In genomic region chr2:153049997-153050358, GRCm38 (mm10) we compare ENCODE assay signal across 31 mouse cellular contexts. TPM values are rescaled to one million over a fixed set of nuclear protein-coding genes. Genes with fewer than 3 reads are reported as not detected.
DNase-seq lines count a peak whose midpoint lies in the region; ATAC-seq and TF ChIP-seq lines count a peak whose summit lies in the region.
"Had no signal": no experiment of that assay in that cellular context is flagged by ENCODE, and none has a peak within 500 bp of the region (broad histone marks: within the 10 kb centered on the region; RNA-seq: fewer than 3 reads in every experiment).

No protein-coding gene starts in this region.

- H3K4me3 ChIP-seq in hindbrain, embryonic 14.5 days (replicated peaks; ENCODE audit: low read length) = no peak overlapping the region
- no peak overlapping the region for H3K4me3 ChIP-seq in hindbrain, embryonic 12.5 days
- H3K4me3 ChIP-seq in hindbrain, postnatal 0 days (ENCODE audit: low read length) = no peak overlapping the region
- H3K4me3 ChIP-seq in liver, embryonic 12.5 days = no peak overlapping the region
- H3K4me3 ChIP-seq: embryonic facial prominence, embryonic 13.5 days; erythroblast, embryonic 14.5 days; gastrocnemius, adult 2 months; limb, embryonic 15.5 days; liver, embryonic 15.5 days; lung, embryonic 15.5 days; neural tube, embryonic 12.5 days had no signal

- peaks cover 12% of the 10 kb centered on the region for H3K36me3 ChIP-seq in hindbrain, embryonic 14.5 days (replicated peaks; ENCODE audit: control insufficient read depth, insufficient read depth)
- peaks cover 9% of the 10 kb centered on the region for H3K36me3 ChIP-seq in hindbrain, embryonic 12.5 days
- H3K36me3 ChIP-seq in hindbrain, postnatal 0 days (ENCODE audit: insufficient read depth, low read length) = peaks cover 4% of the 10 kb centered on the region; the same call in 1 of the 2 replicates
- H3K36me3 ChIP-seq in liver, embryonic 12.5 days = no peaks in the 10 kb centered on the region
- H3K36me3 ChIP-seq: embryonic facial prominence, embryonic 13.5 days; G1E; limb, embryonic 15.5 days; liver, embryonic 15.5 days; lung, embryonic 15.5 days had no signal

- ATAC-seq in cerebellum, adult (ENCODE audit: insufficient number of reproducible peaks, low FRiP score, low TSS enrichment) = no peak
- ATAC-seq in hindbrain, embryonic 14.5 days (ENCODE audit: low FRiP score) = no peak
- ATAC-seq in hindbrain, embryonic 12.5 days (ENCODE audit: low FRiP score) = no peak
- no peak for ATAC-seq in hindbrain, postnatal 0 days
- no peak for ATAC-seq in liver, embryonic 12.5 days
- ATAC-seq: inflammation-experienced regulatory T-cells, adult 6 months; Patski had no signal

- H3K9me3 ChIP-seq in hindbrain, embryonic 14.5 days (ENCODE audit: control insufficient read depth, low read length) = no peaks in the 10 kb centered on the region
- no peaks in the 10 kb centered on the region for H3K9me3 ChIP-seq in hindbrain, embryonic 12.5 days (replicated peaks)
- H3K9me3 ChIP-seq in hindbrain, postnatal 0 days (ENCODE audit: low read length) = no peaks in the 10 kb centered on the region
- H3K9me3 ChIP-seq in liver, embryonic 12.5 days (replicated peaks) = no peaks in the 10 kb centered on the region
- H3K9me3 ChIP-seq: embryonic facial prominence, embryonic 13.5 days; G1E; limb, embryonic 15.5 days; liver, embryonic 15.5 days; lung, embryonic 15.5 days; neural tube, embryonic 12.5 days had no signal

- no peak overlapping the region for H3K9ac ChIP-seq in hindbrain, embryonic 14.5 days
- no peak overlapping the region for H3K9ac ChIP-seq in hindbrain, embryonic 12.5 days
- no peak overlapping the region for H3K9ac ChIP-seq in hindbrain, postnatal 0 days (replicated peaks; ENCODE audit: low read length)
- no peak overlapping the region for H3K9ac ChIP-seq in liver, embryonic 12.5 days
- H3K9ac ChIP-seq: limb, embryonic 15.5 days; liver, embryonic 15.5 days; lung, embryonic 15.5 days; neural tube, embryonic 12.5 days had no signal

- peak overlapping the region; percentile 82 for H3K27ac ChIP-seq in hindbrain, embryonic 14.5 days
- H3K27ac ChIP-seq in hindbrain, embryonic 12.5 days = no peak overlapping the region
- peak overlapping the region; percentile 78; the same call in 1 of the 2 replicates for H3K27ac ChIP-seq in hindbrain, postnatal 0 days
- H3K27ac ChIP-seq in liver, embryonic 12.5 days = no peak overlapping the region
- H3K27ac ChIP-seq: embryonic facial prominence, embryonic 13.5 days; gastrocnemius, adult 2 months; limb, embryonic 15.5 days; liver, embryonic 15.5 days; lung, embryonic 15.5 days; neural tube, embryonic 12.5 days had no signal

- no peak for TF ChIP-seq CTCF in brain, embryonic 14.5 days (IDR thresholded peaks at IDR 0.05; ENCODE audit: borderline replicate concordance, extremely low read depth, insufficient read depth, insufficient read length)
- TF ChIP-seq CTCF in hindbrain, postnatal 0 days (IDR thresholded peaks at IDR 0.05; ENCODE audit: low read depth) = no peak

- DNase-seq in cerebellum, postnatal 10 days = peak; percentile 56 to 63
- no peak for DNase-seq in hindbrain, embryonic 14.5 days (ENCODE audit: low spot score)
- DNase-seq in brain, embryonic 14.5 days (ENCODE audit: low read depth) = peak; percentile 46
- DNase-seq in hindbrain, postnatal 0 days (ENCODE audit: low spot score) = peak; percentile 24
- DNase-seq: adrenal gland, postnatal 36 days; B cell, adult 2 months; embryo, embryonic 11 days; gastrocnemius, adult 2 months; kidney, adult 18-20 months; kidney, postnatal 4 days; lung, postnatal 36 days; right cerebral cortex, postnatal 4 days had no signal

- TF ChIP-seq POLR2A in brain, embryonic 14.5 days (IDR thresholded peaks at IDR 0.05; ENCODE audit: borderline replicate concordance, extremely low read depth, insufficient read depth, insufficient read length, poor library complexity, severe bottlenecking) = no peak

- WGBS in hindbrain, embryonic 14.5 days = 76% methylated on average over 4 of the region's 4 CpGs
- 88% methylated on average over 4 of the region's 4 CpGs for WGBS in hindbrain, embryonic 12.5 days
- 70% methylated on average over 4 of the region's 4 CpGs for WGBS in hindbrain, postnatal 0 days
- 62% methylated on average over 4 of the region's 4 CpGs for WGBS in liver, embryonic 12.5 days (ENCODE audit: insufficient replicate concordance)

- H3K27me3 ChIP-seq in hindbrain, embryonic 14.5 days (ENCODE audit: control insufficient read depth, insufficient read depth, low read length) = peaks cover 12% of the 10 kb centered on the region
- H3K27me3 ChIP-seq in hindbrain, embryonic 12.5 days = peaks cover 34% of the 10 kb centered on the region
- H3K27me3 ChIP-seq in hindbrain, postnatal 0 days (ENCODE audit: insufficient read depth, low read length) = no peaks in the 10 kb centered on the region
- H3K27me3 ChIP-seq in liver, embryonic 12.5 days (replicated peaks) = peaks cover 48% of the 10 kb centered on the region

- peaks cover 15% of the 10 kb centered on the region for H3K4me1 ChIP-seq in hindbrain, embryonic 14.5 days (replicated peaks; ENCODE audit: control insufficient read depth, insufficient read depth, low read length)
- H3K4me1 ChIP-seq in hindbrain, embryonic 12.5 days = peaks cover 24% of the 10 kb centered on the region
- peaks cover 24% of the 10 kb centered on the region for H3K4me1 ChIP-seq in hindbrain, postnatal 0 days (ENCODE audit: insufficient read depth, low read length)
- H3K4me1 ChIP-seq in liver, embryonic 12.5 days = no peaks in the 10 kb centered on the region
- H3K4me1 ChIP-seq: liver, embryonic 15.5 days had no signal

- H3K4me2 ChIP-seq in hindbrain, embryonic 14.5 days (replicated peaks) = no peak overlapping the region
- no peak overlapping the region for H3K4me2 ChIP-seq in hindbrain, embryonic 12.5 days (replicated peaks)
- no peak overlapping the region for H3K4me2 ChIP-seq in hindbrain, postnatal 0 days (ENCODE audit: low read depth, low read length)
- no peak overlapping the region for H3K4me2 ChIP-seq in liver, embryonic 12.5 days
- H3K4me2 ChIP-seq: embryonic facial prominence, embryonic 13.5 days; limb, embryonic 15.5 days; liver, embryonic 15.5 days; lung, embryonic 15.5 days; neural tube, embryonic 12.5 days had no signal

RNA-seq across cellular contexts. Expression of gene Ccm2l, which starts 15.8 kb away (rescaled TPM):
- 1.7 and 2.4 TPM in 2 replicates for polyA plus RNA-seq in hindbrain, embryonic 14.5 days (2014; fragmentation: Nextera tagmentation; extraction: Ambion mirVana)
- polyA plus RNA-seq in hindbrain, embryonic 12.5 days (2016; fragmentation: Nextera tagmentation; extraction: Ambion mirVana) = 2.8 and 3.3 TPM in 2 replicates
- 8.3 and 8.8 TPM in 2 replicates for polyA plus RNA-seq in brain, embryonic 14.5 days (2012; rRNA removed)
- 3.9 and 4.7 TPM in 2 replicates for total RNA-seq in hindbrain, postnatal 0 days (2014; rRNA removed)
- polyA plus RNA-seq in hindbrain, postnatal 0 days (2015; fragmentation: Nextera tagmentation; extraction: Ambion mirVana) = 1.3 TPM in 2 replicates
- polyA plus RNA-seq in liver, embryonic 12.5 days (2016; fragmentation: Nextera tagmentation; extraction: Ambion mirVana) = 2.1 and 2.6 TPM in 2 replicates
- total RNA-seq: CH12.LX; megakaryocyte-erythroid progenitor cell, adult 5-6 weeks had no signal
- polyA plus RNA-seq: erythroblast, embryonic 14.5 days; G1E; inflammation-experienced regulatory T-cells, adult 6 months; Patski had no signal

RNA-seq across cellular contexts. Expression of gene Xkr7, which starts 18.3 kb away (rescaled TPM):
- polyA plus RNA-seq in hindbrain, embryonic 14.5 days (2014; fragmentation: Nextera tagmentation; extraction: Ambion mirVana) = 0.84 and 1.8 TPM in 2 replicates
- 1.7 and 2.0 TPM in 2 replicates for polyA plus RNA-seq in hindbrain, embryonic 12.5 days (2016; fragmentation: Nextera tagmentation; extraction: Ambion mirVana)
- polyA plus RNA-seq in brain, embryonic 14.5 days (2012; rRNA removed) = 12.0 and 18.3 TPM in 2 replicates
- total RNA-seq in hindbrain, postnatal 0 days (2014; rRNA removed) = 65.0 and 74.1 TPM in 2 replicates
- 1.5 and 1.6 TPM in 2 replicates for polyA plus RNA-seq in hindbrain, postnatal 0 days (2015; fragmentation: Nextera tagmentation; extraction: Ambion mirVana)
- polyA plus RNA-seq in liver, embryonic 12.5 days (2016; fragmentation: Nextera tagmentation; extraction: Ambion mirVana) = not detected in 2 replicates
- total RNA-seq: CH12.LX; gastrocnemius, adult 2 months; heart, adult 8-10 months; heart, postnatal 25 days; megakaryocyte-erythroid progenitor cell, adult 5-6 weeks had no signal
- polyA plus RNA-seq: embryonic facial prominence, embryonic 13.5 days; erythroblast, embryonic 14.5 days; G1E; heart, embryonic 14.5 days; inflammation-experienced regulatory T-cells, adult 6 months; kidney, embryonic 16.5 days; limb, embryonic 15.5 days; liver, embryonic 15.5 days; lung, embryonic 15.5 days; Patski; stomach, embryonic 14.5 days had no signal

RNA-seq across cellular contexts. Expression of gene Pdrg1, which starts 34.8 kb away (rescaled TPM):
- 137 and 149 TPM in 2 replicates for polyA plus RNA-seq in hindbrain, embryonic 14.5 days (2014; fragmentation: Nextera tagmentation; extraction: Ambion mirVana)
- 127 and 131 TPM in 2 replicates for polyA plus RNA-seq in hindbrain, embryonic 12.5 days (2016; fragmentation: Nextera tagmentation; extraction: Ambion mirVana)
- 121 and 131 TPM in 2 replicates for polyA plus RNA-seq in brain, embryonic 14.5 days (2012; rRNA removed)
- total RNA-seq in hindbrain, postnatal 0 days (2014; rRNA removed) = 45.3 and 85.8 TPM in 2 replicates
- polyA plus RNA-seq in hindbrain, postnatal 0 days (2015; fragmentation: Nextera tagmentation; extraction: Ambion mirVana) = 221 and 224 TPM in 2 replicates
- polyA plus RNA-seq in liver, embryonic 12.5 days (2016; fragmentation: Nextera tagmentation; extraction: Ambion mirVana) = 55.2 and 56.2 TPM in 2 replicates

RNA-seq across cellular contexts. Expression of gene Hck, which starts 58.3 kb away (rescaled TPM):
- polyA plus RNA-seq in hindbrain, embryonic 14.5 days (2014; fragmentation: Nextera tagmentation; extraction: Ambion mirVana) = 2.2 and 3.2 TPM in 2 replicates
- polyA plus RNA-seq in hindbrain, embryonic 12.5 days (2016; fragmentation: Nextera tagmentation; extraction: Ambion mirVana) = 2.9 and 3.5 TPM in 2 replicates
- 1.6 and 2.3 TPM in 2 replicates for polyA plus RNA-seq in brain, embryonic 14.5 days (2012; rRNA removed)
- 12.2 and 17.0 TPM in 2 replicates for total RNA-seq in hindbrain, postnatal 0 days (2014; rRNA removed)
- polyA plus RNA-seq in hindbrain, postnatal 0 days (2015; fragmentation: Nextera tagmentation; extraction: Ambion mirVana) = 8.6 and 8.7 TPM in 2 replicates
- 5.6 and 6.5 TPM in 2 replicates for polyA plus RNA-seq in liver, embryonic 12.5 days (2016; fragmentation: Nextera tagmentation; extraction: Ambion mirVana)
- polyA plus RNA-seq: G1E had no signal

Comparison
In these comparisons a context has a peak if more than half of its experiments do, and no peak if none do; other contexts are left out.
1. H3K27ac ChIP-seq: peak in hindbrain, embryonic 14.5 days (single experiment) and hindbrain, postnatal 0 days (single experiment); none in hindbrain, embryonic 12.5 days (single experiment) and liver, embryonic 12.5 days (single experiment).